Mouse (Mus musculus): ENCODE data around the gene Ctnnd2.

DNA sequence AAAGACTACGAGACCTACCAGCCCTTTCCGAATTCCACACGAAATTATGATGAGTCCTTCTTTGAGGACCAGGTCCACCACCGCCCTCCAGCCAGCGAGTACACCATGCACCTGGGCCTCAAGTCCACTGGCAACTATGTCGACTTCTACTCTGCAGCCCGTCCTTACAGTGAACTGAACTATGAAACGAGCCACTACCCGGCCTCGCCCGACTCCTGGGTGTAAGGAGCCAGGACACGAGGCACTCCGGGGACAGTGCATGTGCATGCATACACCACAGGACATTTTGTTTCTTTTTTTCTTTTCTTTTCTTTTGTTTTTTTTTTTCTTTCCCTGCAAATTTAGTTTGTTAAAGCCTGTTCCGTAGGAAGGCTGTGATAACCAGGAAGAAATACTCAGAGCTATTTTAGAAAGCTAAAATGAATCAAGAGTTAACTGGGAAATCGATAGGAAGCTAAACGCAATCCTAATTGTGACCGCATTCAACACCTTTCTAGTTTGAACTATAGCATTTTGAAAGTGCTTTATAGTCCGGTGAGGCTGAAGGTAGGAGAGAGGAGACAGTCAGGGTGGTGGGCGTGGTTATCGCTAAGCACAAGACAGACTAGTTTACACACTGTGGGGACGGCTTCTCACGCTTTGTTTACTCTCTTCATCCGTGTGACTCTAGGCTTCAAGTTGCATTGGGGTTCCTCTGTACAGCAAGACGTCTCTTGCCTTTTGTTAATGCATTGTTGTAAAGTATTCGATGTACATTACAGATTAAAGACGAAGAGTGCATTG lies 855.2 kb downstream of the Ctnnd2 start:
- TF ChIP-seq CTCF (IDR thresholded peaks at IDR 0.05; ENCODE audit: low read depth, low read length) (no peak), POLR2A (IDR thresholded peaks at IDR 0.05; ENCODE audit: extremely low read depth, insufficient read depth, low read length) (no peak)
